Mouse (Mus musculus): ENCODE results near the gene Fbxl2. TPM values are rescaled to one million over a fixed set of nuclear protein-coding genes. Genes with fewer than 3 reads are reported as not detected.

The Fbxl2 gene
- polyA plus RNA-seq, 1 experiment: 2.3 TPM

- Histone ChIP-seq H3K4me3 (ENCODE audit: insufficient read depth, low read depth, low read length) (no peak overlapping the region), H3K4me1 (ENCODE audit: control insufficient read depth, insufficient read depth, insufficient read length, low read length) (no peaks in the 10 kb centered on the region), H3K27ac (replicated peaks; ENCODE audit: low read depth, low read length) (no peak overlapping the region)
Observed at GRCm38 (mm10) chr9:113970041-113970440, 76.0 kb downstream of the Fbxl2 start.

GRCm38 (mm10) chr9:113969399-113969798, 76.6 kb downstream of the Fbxl2 start:
- Histone ChIP-seq H3K4me1 (ENCODE audit: control insufficient read depth, insufficient read depth, insufficient read length, low read length) (no peaks in the 10 kb centered on the region), H3K27ac (replicated peaks; ENCODE audit: low read depth, low read length) (no peak overlapping the region), H3K4me3 (ENCODE audit: insufficient read depth, low read depth, low read length) (no peak overlapping the region)

DNA sequence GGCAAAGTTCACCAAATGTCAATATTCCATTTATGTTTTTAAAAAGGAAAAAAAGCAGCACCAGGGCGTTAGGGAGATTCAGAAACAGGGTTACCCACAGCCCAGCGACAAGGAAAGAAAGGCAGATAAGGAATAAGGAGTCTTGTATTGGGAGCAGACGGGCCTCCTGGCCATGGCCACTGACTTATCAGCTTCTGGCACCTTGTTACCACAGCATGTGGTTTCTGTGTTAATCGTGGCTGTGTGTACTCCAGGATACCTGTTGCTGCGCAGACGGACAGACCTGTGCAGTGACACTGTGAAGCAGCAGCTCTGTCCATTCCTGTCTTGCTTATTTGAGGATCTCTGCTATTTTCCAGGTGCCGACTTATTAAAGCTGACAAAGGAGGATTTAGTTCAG, 77.0 kb downstream of the Fbxl2 start:
- H3K4me3 ChIP-seq (ENCODE audit: insufficient read depth, low read depth, low read length): no peak overlapping the region
- H3K4me1 ChIP-seq (ENCODE audit: control insufficient read depth, insufficient read depth, insufficient read length, low read length): no peaks in the 10 kb centered on the region
- H3K27ac ChIP-seq (replicated peaks; ENCODE audit: low read depth, low read length): no peak overlapping the region

- Histone ChIP-seq H3K4me3 (ENCODE audit: insufficient read depth, low read depth, low read length) (no peak overlapping the region), H3K27ac (replicated peaks; ENCODE audit: low read depth, low read length) (no peak overlapping the region), H3K4me1 (ENCODE audit: control insufficient read depth, insufficient read depth, insufficient read length, low read length) (no peaks in the 10 kb centered on the region)
Observed at GRCm38 (mm10) chr9:113966838-113967237, 79.2 kb downstream of the Fbxl2 start.

DNA sequence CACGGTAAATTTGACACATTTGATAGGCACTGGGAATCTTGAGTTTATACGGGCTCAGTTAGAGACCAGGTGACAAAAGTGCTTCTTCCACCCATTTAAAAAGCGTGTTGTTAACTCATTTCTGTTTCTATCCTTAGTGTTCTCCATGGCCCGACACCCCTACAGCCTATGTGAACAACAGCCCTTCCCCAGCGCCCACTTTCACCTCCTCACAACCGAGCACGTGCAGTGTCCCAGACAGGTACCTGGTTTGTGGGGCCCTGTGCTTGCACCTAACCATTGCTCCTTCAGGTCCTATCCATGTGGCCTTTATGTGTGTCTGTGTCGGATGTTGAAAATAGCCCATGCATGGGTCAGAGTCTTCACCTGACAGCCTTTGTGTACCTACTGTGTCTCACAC, 81.6 kb downstream of the Fbxl2 start:
- H3K27ac ChIP-seq (replicated peaks; ENCODE audit: low read depth, low read length): no peak overlapping the region
- no peaks in the 10 kb centered on the region for H3K4me1 ChIP-seq (ENCODE audit: control insufficient read depth, insufficient read depth, insufficient read length, low read length)
- H3K4me3 ChIP-seq (ENCODE audit: insufficient read depth, low read depth, low read length): no peak overlapping the region

DNA sequence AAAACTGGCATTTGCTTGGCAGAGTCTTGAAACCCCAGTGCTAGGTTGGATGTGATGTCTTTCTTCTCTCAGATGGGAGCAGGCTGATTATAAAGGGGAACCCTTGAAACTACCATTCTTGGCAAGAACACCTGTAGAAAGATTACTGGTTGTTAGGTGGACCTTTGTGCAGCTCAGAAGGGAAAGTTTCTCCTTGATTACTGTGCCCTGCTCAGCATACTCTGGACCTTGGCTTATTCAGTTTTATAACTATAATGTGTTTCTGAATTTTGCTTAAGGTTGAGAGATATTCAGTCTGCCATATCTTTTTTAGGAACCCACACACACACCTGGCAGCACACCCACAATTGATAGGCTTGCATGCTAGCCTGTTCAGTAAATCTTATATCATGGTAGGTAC, 82.3 kb downstream of the Fbxl2 start:
- Histone ChIP-seq H3K4me1 (ENCODE audit: control insufficient read depth, insufficient read depth, insufficient read length, low read length) (no peaks in the 10 kb centered on the region), H3K27ac (replicated peaks; ENCODE audit: low read depth, low read length) (no peak overlapping the region), H3K4me3 (ENCODE audit: insufficient read depth, low read depth, low read length) (no peak overlapping the region)

DNA sequence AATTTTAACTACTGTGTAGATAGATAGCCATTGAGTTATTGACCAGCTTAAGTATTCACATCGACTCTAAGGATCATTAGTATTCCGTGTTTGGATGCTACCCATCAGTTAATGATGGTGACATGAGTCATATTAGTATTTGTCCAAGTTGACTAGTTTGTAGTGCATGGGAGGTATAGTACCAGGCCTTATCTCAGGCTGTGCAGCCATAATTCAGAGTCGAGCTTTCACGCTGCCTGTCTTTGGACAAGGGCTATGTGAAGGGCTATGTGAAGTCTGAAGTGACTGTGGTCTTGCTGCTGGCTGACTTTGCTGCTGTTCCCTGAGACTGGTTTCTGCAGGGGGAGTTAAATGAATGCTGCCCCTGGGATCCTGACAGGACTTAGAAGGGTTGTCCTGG, 88.2 kb downstream of the Fbxl2 start:
- Histone ChIP-seq H3K4me1 (ENCODE audit: control insufficient read depth, insufficient read depth, insufficient read length, low read length) (no peaks in the 10 kb centered on the region), H3K27ac (replicated peaks; ENCODE audit: low read depth, low read length) (no peak overlapping the region), H3K4me3 (ENCODE audit: insufficient read depth, low read depth, low read length) (no peak overlapping the region)

DNA sequence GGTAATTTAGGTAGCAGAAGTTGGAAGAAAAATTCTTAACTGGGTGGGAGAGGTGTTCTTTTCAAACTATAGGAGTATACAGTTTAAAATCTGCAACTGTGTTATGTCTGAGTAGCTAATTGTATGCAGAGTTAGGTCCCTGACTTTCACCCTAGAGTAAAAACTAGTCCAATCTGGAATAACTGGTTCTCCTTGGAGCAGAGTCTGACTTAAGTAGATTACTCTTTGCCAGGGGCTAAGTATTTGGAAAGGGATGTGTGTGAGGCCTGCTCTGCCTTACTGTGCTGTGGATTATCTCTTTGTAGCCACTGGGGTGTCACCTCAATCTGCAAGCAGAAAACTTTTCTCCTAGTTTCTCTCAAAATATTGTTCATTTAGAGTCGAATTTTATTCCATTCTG, 98.8 kb downstream of the Fbxl2 start:
- Histone ChIP-seq H3K4me3 (ENCODE audit: insufficient read depth, low read depth, low read length) (no peak overlapping the region), H3K27ac (replicated peaks; ENCODE audit: low read depth, low read length) (no peak overlapping the region), H3K4me1 (ENCODE audit: control insufficient read depth, insufficient read depth, insufficient read length, low read length) (no peaks in the 10 kb centered on the region)

- Histone ChIP-seq H3K27ac (replicated peaks; ENCODE audit: low read depth, low read length) (no peak overlapping the region), H3K4me1 (ENCODE audit: control insufficient read depth, insufficient read depth, insufficient read length, low read length) (peaks cover 9% of the 10 kb centered on the region), H3K4me3 (ENCODE audit: insufficient read depth, low read depth, low read length) (no peak overlapping the region)
Observed at GRCm38 (mm10) chr9:113943372-113943771, 102.6 kb downstream of the Fbxl2 start.

- Histone ChIP-seq H3K4me1 (ENCODE audit: control insufficient read depth, insufficient read depth, insufficient read length, low read length) (peaks cover 12% of the 10 kb centered on the region), H3K27ac (replicated peaks; ENCODE audit: low read depth, low read length) (no peak overlapping the region), H3K4me3 (ENCODE audit: insufficient read depth, low read depth, low read length) (no peak overlapping the region)
Observed at GRCm38 (mm10) chr9:113941103-113941805, 104.7 kb downstream of the Fbxl2 start.

GRCm38 (mm10) chr9:113939063-113939850, 106.7 kb downstream of the Fbxl2 start:
- no peak overlapping the region for H3K27ac ChIP-seq (replicated peaks; ENCODE audit: low read depth, low read length)

DNA sequence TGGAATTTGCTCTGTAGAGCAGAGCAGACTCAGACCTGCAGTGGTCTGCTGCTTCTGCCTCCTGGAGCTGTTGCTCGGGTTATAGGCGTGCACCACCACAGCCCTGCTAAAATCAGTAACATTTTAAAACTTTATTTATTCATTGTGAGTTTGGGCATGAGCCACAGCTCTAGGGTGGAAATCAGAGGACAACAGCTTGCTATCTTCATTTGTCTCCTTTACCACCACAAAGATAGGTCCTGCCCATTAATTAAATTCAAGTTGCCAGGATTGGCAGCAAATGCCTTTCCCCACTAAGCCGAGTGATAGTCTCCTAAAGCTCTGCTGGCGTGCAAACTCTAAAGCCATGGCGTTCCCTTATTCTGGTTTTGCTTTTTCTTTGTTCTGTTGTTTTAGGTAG, 110.4 kb downstream of the Fbxl2 start:
- peaks cover 14% of the 10 kb centered on the region for H3K4me1 ChIP-seq (ENCODE audit: control insufficient read depth, insufficient read depth, insufficient read length, low read length)
- H3K27ac ChIP-seq (replicated peaks; ENCODE audit: low read depth, low read length): no peak overlapping the region
- H3K4me3 ChIP-seq (ENCODE audit: insufficient read depth, low read depth, low read length): no peak overlapping the region

More at GRCm38 (mm10) chr9:113939063-113939850, 106.7 kb downstream of the Fbxl2 start:
- no peak overlapping the region for H3K4me3 ChIP-seq (ENCODE audit: insufficient read depth, low read depth, low read length)
- peaks cover 12% of the 10 kb centered on the region for H3K4me1 ChIP-seq (ENCODE audit: control insufficient read depth, insufficient read depth, insufficient read length, low read length)

DNA sequence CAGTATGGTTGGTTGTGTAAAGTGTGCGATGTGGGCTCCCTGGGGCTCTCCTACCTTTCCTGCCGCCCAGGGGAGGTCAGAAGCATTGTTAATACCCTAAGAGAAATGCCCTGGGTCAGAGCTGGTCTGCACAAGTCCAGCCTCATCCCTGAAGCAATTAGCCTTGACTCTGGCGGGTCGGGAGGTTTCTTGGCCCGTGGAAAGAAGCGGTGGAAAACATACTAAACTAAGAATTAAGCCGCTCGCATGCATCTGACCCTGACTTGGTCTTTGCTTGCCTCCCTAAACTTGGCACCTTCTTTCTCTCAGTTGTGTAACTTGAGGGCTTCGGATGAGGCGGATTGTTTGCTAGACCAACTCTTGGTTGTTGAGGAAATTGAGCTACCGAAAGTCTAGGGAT, 113.5 kb downstream of the Fbxl2 start:
- H3K4me1 ChIP-seq (ENCODE audit: control insufficient read depth, insufficient read depth, insufficient read length, low read length): peaks cover 11% of the 10 kb centered on the region
- peak overlapping the region; percentile 73 for H3K27ac ChIP-seq (replicated peaks; ENCODE audit: low read depth, low read length)

DNA sequence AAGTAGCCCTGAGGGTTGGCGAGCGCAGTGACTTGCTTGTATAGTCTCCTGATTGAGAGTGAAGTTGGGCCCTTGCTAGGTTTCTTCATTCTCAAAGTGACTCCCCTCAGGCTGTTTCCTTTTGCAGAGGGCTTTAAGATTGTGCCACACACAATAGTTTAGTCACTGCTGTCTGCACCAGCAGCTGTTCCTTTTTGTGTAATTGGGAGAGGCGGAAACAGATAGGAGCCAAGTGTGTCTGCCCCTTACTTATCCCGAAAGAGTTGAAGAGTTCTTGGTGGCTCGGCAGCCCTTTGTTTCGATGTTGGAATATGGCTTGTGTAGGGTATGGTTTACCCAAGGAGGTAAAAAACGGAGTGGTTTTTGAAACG, 113.9 kb downstream of the Fbxl2 start:
- H3K27ac ChIP-seq (replicated peaks; ENCODE audit: low read depth, low read length): peak overlapping the region; percentile 73
- H3K4me3 ChIP-seq (ENCODE audit: insufficient read depth, low read depth, low read length): peak overlapping the region; percentile 97
- peaks cover 11% of the 10 kb centered on the region for H3K4me1 ChIP-seq (ENCODE audit: control insufficient read depth, insufficient read depth, insufficient read length, low read length)

More for the DNA sequence above, 113.5 kb downstream of the Fbxl2 start:
- peak overlapping the region; percentile 97 for H3K4me3 ChIP-seq (ENCODE audit: insufficient read depth, low read depth, low read length)

GRCm38 (mm10) chr9:113931375-113932099, 114.5 kb downstream of the Fbxl2 start:
- Histone ChIP-seq H3K4me3 (ENCODE audit: insufficient read depth, low read depth, low read length) (peak overlapping the region; percentile 97), H3K27ac (replicated peaks; ENCODE audit: low read depth, low read length) (peak overlapping the region; percentile 73), H3K4me1 (ENCODE audit: control insufficient read depth, insufficient read depth, insufficient read length, low read length) (peaks cover 11% of the 10 kb centered on the region)
